Mouse (Mus musculus) liver, embryonic 12.5 days (tissue): ENCODE results near the gene Rps27. TPM values are rescaled to one million over a fixed set of nuclear protein-coding genes. Genes with fewer than 3 reads are reported as not detected.

ENCODE experiments used
- ATAC-seq: fragments of 200-750 bp; cut with Nextera tagmentation; 2 replicates; pipeline ENCODE4 v1.8.0; 2017; ENCODE audit warnings: moderate number of reproducible peaks, mild to moderate bottlenecking, moderate library complexity
- H3K27ac ChIP-seq: fragments of 300-500 bp; sonication (generic); 2 replicates; pipeline ENCODE4 v1.5.1; 2016; ENCODE audit warnings: mild to moderate bottlenecking
- H3K27me3 ChIP-seq: fragments of 300-500 bp; sonication (generic); replicated peaks from 2 replicates; pipeline ENCODE4 v1.6.1; 2016; ENCODE audit warnings: mild to moderate bottlenecking, moderate library complexity
- H3K36me3 ChIP-seq: fragments of 300-500 bp; sonication (generic); 2 replicates; pipeline ENCODE4 v1.6.1; 2016; ENCODE audit warnings: mild to moderate bottlenecking, moderate library complexity
- H3K4me1 ChIP-seq: fragments of 300-500 bp; sonication (generic); 2 replicates; pipeline ENCODE4 v1.6.1; 2016
- H3K4me2 ChIP-seq: fragments of 300-500 bp; sonication (generic); 2 replicates; pipeline ENCODE4 v1.6.1; 2016; ENCODE audit warnings: mild to moderate bottlenecking, moderate library complexity
- H3K4me3 ChIP-seq: fragments of 300-500 bp; sonication (generic); 2 replicates; pipeline ENCODE4 v1.5.1; 2016; ENCODE audit warnings: mild to moderate bottlenecking, moderate library complexity
- H3K9ac ChIP-seq: fragments of 300-500 bp; sonication (generic); 2 replicates; pipeline ENCODE4 v1.6.1; 2016; ENCODE audit warnings: mild to moderate bottlenecking, moderate library complexity
- H3K9me3 ChIP-seq: fragments of 300-500 bp; sonication (generic); replicated peaks from 2 replicates; pipeline ENCODE4 v1.6.1; 2016; ENCODE audit warnings: mild to moderate bottlenecking, moderate library complexity
- WGBS: fragments of 180-500 bp; shearing (Covaris S2); methylation state at CpG from one replicate; pipeline ENCODE4 v1.1.7; 2016; ENCODE audit not compliant: insufficient replicate concordance; 5-methylcytosine and 5-hydroxymethylcytosine counted together
- polyA plus RNA-seq: library from polyadenylated mRNA; unstranded; fragments of >200 nt; fragmentation: Nextera tagmentation; extraction: Ambion mirVana; gene quantifications from 2 replicates; pipeline ENCODE4 v1.2.1, GENCODE M21; 2016

Gene Rps27
- polyA plus RNA-seq, 1 experiment from 2014 or later, result 835 TPM

- Histone ChIP-seq H3K9ac (no peak overlapping the region), H3K4me2 (no peak overlapping the region), H3K27me3 (no peaks in the 10 kb centered on the region), H3K36me3 (peaks cover 20% of the 10 kb centered on the region), H3K4me3 (no peak overlapping the region), H3K9me3 (no peaks in the 10 kb centered on the region), H3K27ac (no peak overlapping the region), H3K4me1 (0 out of 2 replicates have a peak, but pooled peaks cover 1% of the 10 kb centered on the region)
- 57% methylated on average over 5 of the region's 5 CpGs for WGBS
- no peak for ATAC-seq
These were observed 9.8 kb downstream of the Rps27 start for GRCm38 (mm10) chr3:90203619-90204018.

GRCm38 (mm10) chr3:90202884-90203283 is 10.6 kb downstream of the Rps27 start:
- Histone ChIP-seq H3K9me3 (no peaks in the 10 kb centered on the region), H3K36me3 (peaks cover 13% of the 10 kb centered on the region), H3K4me1 (no peaks in the 10 kb centered on the region), H3K4me2 (no peak overlapping the region), H3K9ac (no peak overlapping the region), H3K4me3 (no peak overlapping the region), H3K27me3 (no peaks in the 10 kb centered on the region), H3K27ac (no peak overlapping the region)
- WGBS, result 68% methylated on average over 1 of the region's 1 CpGs
- ATAC-seq, result no peak

- H3K4me2 ChIP-seq, result no peak overlapping the region
- no peak overlapping the region for H3K9ac ChIP-seq
- H3K36me3 ChIP-seq, result no peaks in the 10 kb centered on the region
- ATAC-seq, result no peak
- H3K4me1 ChIP-seq, result no peaks in the 10 kb centered on the region
- WGBS, result 62% methylated on average over 1 of the region's 1 CpGs
- H3K9me3 ChIP-seq, result no peaks in the 10 kb centered on the region
- no peak overlapping the region for H3K4me3 ChIP-seq
- H3K27ac ChIP-seq, result no peak overlapping the region
- H3K27me3 ChIP-seq, result no peaks in the 10 kb centered on the region
These were observed 15.9 kb downstream of the Rps27 start for GRCm38 (mm10) chr3:90197548-90197947.

- Histone ChIP-seq H3K4me1 (no peaks in the 10 kb centered on the region), H3K4me2 (no peak overlapping the region), H3K27me3 (no peaks in the 10 kb centered on the region), H3K36me3 (no peaks in the 10 kb centered on the region), H3K9me3 (no peaks in the 10 kb centered on the region), H3K4me3 (no peak overlapping the region), H3K27ac (no peak overlapping the region), H3K9ac (no peak overlapping the region)
- WGBS, result 64% methylated on average over 1 of the region's 1 CpGs
- ATAC-seq, result no peak
These were observed 17.8 kb downstream of the Rps27 start for GRCm38 (mm10) chr3:90195644-90196043.

- H3K27ac ChIP-seq, result no peak overlapping the region
- no peaks in the 10 kb centered on the region for H3K27me3 ChIP-seq
- H3K4me2 ChIP-seq, result no peak overlapping the region
- no peaks in the 10 kb centered on the region for H3K36me3 ChIP-seq
- H3K4me1 ChIP-seq, result no peaks in the 10 kb centered on the region
- no peaks in the 10 kb centered on the region for H3K9me3 ChIP-seq
- H3K4me3 ChIP-seq, result no peak overlapping the region
- no peak for ATAC-seq
- 56% methylated on average over 4 of the region's 4 CpGs for WGBS
- H3K9ac ChIP-seq, result no peak overlapping the region
These were observed 18.7 kb downstream of the Rps27 start for GRCm38 (mm10) chr3:90194759-90195158.

GRCm38 (mm10) chr3:90190859-90191510 is 22.5 kb downstream of the Rps27 start:
- no peak overlapping the region for H3K27ac ChIP-seq
- no peaks in the 10 kb centered on the region for H3K36me3 ChIP-seq
- no peak overlapping the region for H3K4me3 ChIP-seq
- H3K4me2 ChIP-seq, result no peak overlapping the region
- 69% methylated on average over 11 of the region's 11 CpGs for WGBS
- H3K4me1 ChIP-seq, result no peaks in the 10 kb centered on the region
- H3K9me3 ChIP-seq, result no peaks in the 10 kb centered on the region
- ATAC-seq, result no peak
- no peaks in the 10 kb centered on the region for H3K27me3 ChIP-seq
- no peak overlapping the region for H3K9ac ChIP-seq

GRCm38 (mm10) chr3:90183581-90183980 is 29.9 kb downstream of the Rps27 start:
- Histone ChIP-seq H3K4me1 (peaks cover 7% of the 10 kb centered on the region; the same call in 1 of the 2 replicates), H3K36me3 (no peaks in the 10 kb centered on the region), H3K27me3 (no peaks in the 10 kb centered on the region), H3K27ac (no peak overlapping the region), H3K9ac (no peak overlapping the region), H3K4me2 (no peak overlapping the region), H3K9me3 (no peaks in the 10 kb centered on the region), H3K4me3 (no peak overlapping the region)
- ATAC-seq, result no peak
- WGBS, result 53% methylated on average over 3 of the region's 3 CpGs

GRCm38 (mm10) chr3:90179566-90179965 is 33.9 kb downstream of the Rps27 start:
- Histone ChIP-seq H3K4me2 (no peak overlapping the region), H3K4me3 (no peak overlapping the region), H3K4me1 (peaks cover 7% of the 10 kb centered on the region; the same call in 1 of the 2 replicates), H3K9ac (no peak overlapping the region), H3K27ac (no peak overlapping the region), H3K9me3 (no peaks in the 10 kb centered on the region), H3K27me3 (no peaks in the 10 kb centered on the region), H3K36me3 (no peaks in the 10 kb centered on the region)
- 50% methylated on average over 3 of the region's 3 CpGs for WGBS
- no peak for ATAC-seq

Other genes with a start within 250 kb of the Rps27 start
- 131 and 150 TPM in 2 replicates for gene Hax1, start 214.9 kb downstream of the Rps27 start, polyA plus RNA-seq
- gene 4933434E20Rik, start 162.0 kb downstream of the Rps27 start, polyA plus RNA-seq, result 101 and 103 TPM in 2 replicates
- gene Ubap2l, start 161.0 kb downstream of the Rps27 start, polyA plus RNA-seq, result 111 and 125 TPM in 2 replicates
- 299 and 315 TPM in 2 replicates for gene Tpm3, start 141.0 kb downstream of the Rps27 start, polyA plus RNA-seq
- gene Nup210l, start 109.5 kb downstream of the Rps27 start, polyA plus RNA-seq, result 0.11 and 0.19 TPM in 2 replicates
- gene Rab13, start within 50 bp of the Rps27 start, polyA plus RNA-seq, result 8.3 and 8.6 TPM in 2 replicates
- gene Jtb, start 17.9 kb upstream of the Rps27 start, polyA plus RNA-seq, result 64.9 and 66.4 TPM in 2 replicates
- gene Creb3l4, start 29.9 kb upstream of the Rps27 start, polyA plus RNA-seq, result 0.56 and 0.66 TPM in 2 replicates
- gene Slc39a1, start 34.5 kb upstream of the Rps27 start, polyA plus RNA-seq, result 30.7 and 33.1 TPM in 2 replicates
- gene Crtc2, start 40.5 kb upstream of the Rps27 start, polyA plus RNA-seq, result 8.2 and 9.4 TPM in 2 replicates
- 3.0 and 3.4 TPM in 2 replicates for gene Dennd4b, start 51.5 kb upstream of the Rps27 start, polyA plus RNA-seq
- gene Gatad2b, start 79.5 kb upstream of the Rps27 start, polyA plus RNA-seq, result 5.1 and 6.0 TPM in 2 replicates
- 3.7 and 4.1 TPM in 2 replicates for gene Slc27a3, start 176.3 kb upstream of the Rps27 start, polyA plus RNA-seq
- gene Ints3, start 220.0 kb upstream of the Rps27 start, polyA plus RNA-seq, result 20.8 and 21.4 TPM in 2 replicates